8 mouse cellular contexts compared by ENCODE assay signal in genomic region chr13:24620439-24620838, GRCm38 (mm10). TPM values are rescaled to one million over a fixed set of nuclear protein-coding genes. Genes with fewer than 3 reads are reported as not detected.
DNase-seq lines count a peak whose midpoint lies in the region; ATAC-seq and TF ChIP-seq lines count a peak whose summit lies in the region.

No protein-coding gene starts in this region.

- TF ChIP-seq CTCF in spleen, adult 2 months (IDR thresholded peaks at IDR 0.05; ENCODE audit: extremely low read depth, insufficient read depth, insufficient read length, insufficient replicate concordance), result no peak
- TF ChIP-seq CTCF in stomach, postnatal 0 days (IDR thresholded peaks at IDR 0.05; ENCODE audit: low read depth), result no peak

- ATAC-seq in heart, embryonic 13.5 days (ENCODE audit: extremely low read depth, insufficient number of reproducible peaks, low FRiP score, low TSS enrichment), result peak; percentile 45; the same call in 1 of the 2 replicates
- peak; percentile 75; the same call in 1 of the 2 replicates for ATAC-seq in stomach, postnatal 0 days (ENCODE audit: low FRiP score, low TSS enrichment)
- ATAC-seq in megakaryocyte progenitor cell, adult 5-6 weeks (replicated peaks; ENCODE audit: poor library complexity), result no peak

- TF ChIP-seq EP300 in stomach, postnatal 0 days (optimal IDR thresholded peaks at IDR 0.05), result no peak

- no peaks in the 10 kb centered on the region for H3K9me3 ChIP-seq in heart, embryonic 13.5 days
- no peaks in the 10 kb centered on the region for H3K9me3 ChIP-seq in stomach, postnatal 0 days (ENCODE audit: control insufficient read depth, low read length)

- H3K9ac ChIP-seq in heart, embryonic 13.5 days, result peak overlapping the region; percentile 45; the same call in 1 of the 2 replicates
- no peak overlapping the region for H3K9ac ChIP-seq in stomach, postnatal 0 days (ENCODE audit: low read length)

- no peak overlapping the region for H3K4me3 ChIP-seq in spleen, adult 2 months (ENCODE audit: extremely low read depth, insufficient read depth, insufficient read length)
- H3K4me3 ChIP-seq in heart, embryonic 13.5 days, result no peak overlapping the region
- H3K4me3 ChIP-seq in stomach, postnatal 0 days (ENCODE audit: low read depth, low read length), result no peak overlapping the region

- peaks cover 15% of the 10 kb centered on the region for H3K36me3 ChIP-seq in spleen, adult 2 months (ENCODE audit: control insufficient read depth, insufficient read depth, low read length)
- H3K36me3 ChIP-seq in heart, embryonic 13.5 days, result no peaks in the 10 kb centered on the region
- H3K36me3 ChIP-seq in stomach, postnatal 0 days (ENCODE audit: control insufficient read depth, insufficient read depth, low read length), result no peaks in the 10 kb centered on the region

- 68% methylated on average over 6 of the region's 6 CpGs for WGBS in spleen, adult 2 months
- WGBS in heart, embryonic 13.5 days, result 16% methylated on average over 6 of the region's 6 CpGs
- WGBS in stomach, postnatal 0 days, result 24% methylated on average over 6 of the region's 6 CpGs

- no peak for TF ChIP-seq POLR2A in spleen, adult 2 months (IDR thresholded peaks at IDR 0.05; ENCODE audit: low read depth, low read length)

- H3K4me2 ChIP-seq in heart, embryonic 13.5 days, result peak overlapping the region; percentile 17; the same call in 1 of the 2 replicates
- H3K4me2 ChIP-seq in stomach, postnatal 0 days (replicated peaks; ENCODE audit: low read depth), result no peak overlapping the region

- no peaks in the 10 kb centered on the region for H3K27me3 ChIP-seq in spleen, adult 2 months (ENCODE audit: control insufficient read depth, insufficient read depth, low read length)
- no peaks in the 10 kb centered on the region for H3K27me3 ChIP-seq in heart, embryonic 13.5 days (replicated peaks)
- no peaks in the 10 kb centered on the region for H3K27me3 ChIP-seq in stomach, postnatal 0 days (ENCODE audit: control insufficient read depth, insufficient read depth, low read length)

- H3K27ac ChIP-seq in spleen, adult 2 months (ENCODE audit: insufficient read depth, low read length), result peak overlapping the region; percentile 32; the same call in 1 of the 2 replicates
- peak overlapping the region; percentile 88 for H3K27ac ChIP-seq in heart, embryonic 13.5 days (replicated peaks)
- peak overlapping the region; percentile 59 for H3K27ac ChIP-seq in stomach, postnatal 0 days (replicated peaks)

- no peak for DNase-seq in spleen, adult 2 months (ENCODE audit: low read depth in 1 of 2, low spot score in 2 of 2)
- no peak for DNase-seq in spleen, postnatal 36 days (ENCODE audit: low spot score in 2 of 2)
- DNase-seq in kidney, postnatal 36 days, result peak; percentile 68 to 83
- DNase-seq in stomach, postnatal 0 days (ENCODE audit: low spot score), result no peak
- DNase-seq in cerebellum, postnatal 25 days, result no peak
- DNase-seq in B cell, adult 2 months, result no peak

- peaks cover 18% of the 10 kb centered on the region; the same call in 1 of the 2 replicates for H3K4me1 ChIP-seq in spleen, adult 2 months (ENCODE audit: control insufficient read depth, insufficient read depth, insufficient read length)
- H3K4me1 ChIP-seq in heart, embryonic 13.5 days, result peaks cover 40% of the 10 kb centered on the region
- H3K4me1 ChIP-seq in stomach, postnatal 0 days (replicated peaks; ENCODE audit: control insufficient read depth, insufficient read depth), result no peaks in the 10 kb centered on the region

RNA-seq across cellular contexts. Expression of gene Ripor2, which starts 38.5 kb away (rescaled TPM):
- polyA plus RNA-seq in spleen, adult 2 months (2012; rRNA removed), result 46.4 and 54.7 TPM in 2 replicates
- 10.1 and 10.8 TPM in 2 replicates for polyA plus RNA-seq in heart, embryonic 13.5 days (2015; fragmentation: Nextera tagmentation; extraction: Ambion mirVana)
- 1.6 and 1.8 TPM in 2 replicates for polyA plus RNA-seq in stomach, postnatal 0 days (2015; fragmentation: Nextera tagmentation; extraction: Ambion mirVana)
- 37.6 and 50.4 TPM in 2 replicates for total RNA-seq in megakaryocyte progenitor cell, adult 5-6 weeks (2015)
- total RNA-seq in megakaryocyte progenitor cell, adult 5-6 weeks (2017), result 24.0 and 28.9 TPM in 2 replicates

Comparison
In these comparisons a context has a peak if more than half of its experiments do, and no peak if none do; other contexts are left out.
1. DNase-seq: peak in kidney, postnatal 36 days (2 of 2); none in spleen, adult 2 months (0 of 2), spleen, postnatal 36 days (0 of 2), stomach, postnatal 0 days (single experiment), cerebellum, postnatal 25 days (0 of 2) and B cell, adult 2 months (0 of 2).
2. H3K27ac ChIP-seq: peak in every context shown above with its lines; median percentile 88 in heart, embryonic 13.5 days; 59 in stomach, postnatal 0 days; 32 in spleen, adult 2 months.